Mouse (Mus musculus): ENCODE data around the gene Pdzrn3. TPM values are rescaled to one million over a fixed set of nuclear protein-coding genes. Genes with fewer than 3 reads are reported as not detected.
A peak's percentile ranks its signal among the peaks of the same experiment; 100 is the strongest.

The Pdzrn3 gene
- polyA plus RNA-seq, 1 experiment from 2014 or later, result 9.2 TPM

- WGBS, result 66% methylated on average over 6 of the region's 6 CpGs
- Histone ChIP-seq H3K36me3 (no peaks in the 10 kb centered on the region), H3K9me3 (replicated peaks) (no peaks in the 10 kb centered on the region), H3K4me3 (no peak overlapping the region), H3K27ac (peak overlapping the region; percentile 20; the same call in 1 of the 2 replicates), H3K4me1 (peaks cover 19% of the 10 kb centered on the region), H3K27me3 (ENCODE audit: low read depth, poor library complexity, severe bottlenecking) (no peaks in the 10 kb centered on the region)
- DNase-seq (ENCODE audit: low spot score), result no peak
These were observed 59.2 kb downstream of the Pdzrn3 start for GRCm38 (mm10) chr6:101318530-101318929.

GRCm38 (mm10) chr6:101311446-101311845 lies 66.3 kb downstream of the Pdzrn3 start:
- H3K4me3 ChIP-seq, result no peak overlapping the region
- no peaks in the 10 kb centered on the region for H3K27me3 ChIP-seq (ENCODE audit: low read depth, poor library complexity, severe bottlenecking)
- 54% methylated on average over 6 of the region's 6 CpGs for WGBS
- no peak for DNase-seq (ENCODE audit: low spot score)
- H3K36me3 ChIP-seq, result no peaks in the 10 kb centered on the region
- no peak overlapping the region for H3K27ac ChIP-seq
- H3K4me1 ChIP-seq, result peaks cover 33% of the 10 kb centered on the region
- H3K9me3 ChIP-seq (replicated peaks), result no peaks in the 10 kb centered on the region

GRCm38 (mm10) chr6:101310491-101310890 lies 67.2 kb downstream of the Pdzrn3 start:
- 86% methylated on average over 9 of the region's 9 CpGs for WGBS
- H3K27me3 ChIP-seq (ENCODE audit: low read depth, poor library complexity, severe bottlenecking), result no peaks in the 10 kb centered on the region
- H3K4me1 ChIP-seq, result peaks cover 38% of the 10 kb centered on the region
- H3K36me3 ChIP-seq, result no peaks in the 10 kb centered on the region
- no peak for DNase-seq (ENCODE audit: low spot score)
- no peaks in the 10 kb centered on the region for H3K9me3 ChIP-seq (replicated peaks)
- no peak overlapping the region for H3K27ac ChIP-seq
- no peak overlapping the region for H3K4me3 ChIP-seq

- Histone ChIP-seq H3K27me3 (ENCODE audit: low read depth, poor library complexity, severe bottlenecking) (no peaks in the 10 kb centered on the region), H3K36me3 (0 out of 2 replicates have a peak, but pooled peaks cover 3% of the 10 kb centered on the region), H3K4me3 (no peak overlapping the region), H3K27ac (0 out of 2 replicates have a peak overlapping the region, but pooled peaks have one; percentile 15), H3K9me3 (replicated peaks) (no peaks in the 10 kb centered on the region), H3K4me1 (peaks cover 41% of the 10 kb centered on the region)
- 58% methylated on average over 11 of the region's 11 CpGs for WGBS
- DNase-seq (ENCODE audit: low spot score), result no peak
These were observed 69.6 kb downstream of the Pdzrn3 start for GRCm38 (mm10) chr6:101307964-101308531.

- Histone ChIP-seq H3K27ac (peak overlapping the region; percentile 75), H3K4me1 (peaks cover 41% of the 10 kb centered on the region)
- 38% methylated on average over 7 of the region's 7 CpGs for WGBS
These were observed 70.9 kb downstream of the Pdzrn3 start for GRCm38 (mm10) chr6:101306834-101307233.

GRCm38 (mm10) chr6:101305543-101305942 lies 72.2 kb downstream of the Pdzrn3 start:
- 90% methylated on average over 6 of the region's 6 CpGs for WGBS
- 0 out of 2 replicates have a peak, but pooled peaks cover 3% of the 10 kb centered on the region for H3K36me3 ChIP-seq
- no peak overlapping the region for H3K27ac ChIP-seq
- no peak overlapping the region for H3K4me3 ChIP-seq
- no peaks in the 10 kb centered on the region for H3K9me3 ChIP-seq (replicated peaks)
- H3K4me1 ChIP-seq, result peaks cover 33% of the 10 kb centered on the region
- H3K27me3 ChIP-seq (ENCODE audit: low read depth, poor library complexity, severe bottlenecking), result no peaks in the 10 kb centered on the region
- no peak for DNase-seq (ENCODE audit: low spot score)

More at GRCm38 (mm10) chr6:101306834-101307233, 70.9 kb downstream of the Pdzrn3 start:
- no peak for DNase-seq (ENCODE audit: low spot score)
- no peak overlapping the region for H3K4me3 ChIP-seq
- H3K9me3 ChIP-seq (replicated peaks), result no peaks in the 10 kb centered on the region
- no peaks in the 10 kb centered on the region for H3K27me3 ChIP-seq (ENCODE audit: low read depth, poor library complexity, severe bottlenecking)
- H3K36me3 ChIP-seq, result 0 out of 2 replicates have a peak, but pooled peaks cover 3% of the 10 kb centered on the region

- Histone ChIP-seq H3K27ac (0 out of 2 replicates have a peak overlapping the region, but pooled peaks have one; percentile 14), H3K4me3 (no peak overlapping the region), H3K36me3 (0 out of 2 replicates have a peak, but pooled peaks cover 3% of the 10 kb centered on the region), H3K9me3 (replicated peaks) (no peaks in the 10 kb centered on the region), H3K4me1 (peaks cover 27% of the 10 kb centered on the region), H3K27me3 (ENCODE audit: low read depth, poor library complexity, severe bottlenecking) (no peaks in the 10 kb centered on the region)
- WGBS, result 92% methylated on average over 11 of the region's 11 CpGs
- DNase-seq (ENCODE audit: low spot score), result no peak
These were observed 73.5 kb downstream of the Pdzrn3 start for GRCm38 (mm10) chr6:101303959-101304738.

- 92% methylated on average over 1 of the region's 1 CpGs for WGBS
- H3K36me3 ChIP-seq, result 0 out of 2 replicates have a peak, but pooled peaks cover 3% of the 10 kb centered on the region
- H3K4me3 ChIP-seq, result no peak overlapping the region
- no peak for DNase-seq (ENCODE audit: low spot score)
- peaks cover 26% of the 10 kb centered on the region for H3K4me1 ChIP-seq
- no peak overlapping the region for H3K27ac ChIP-seq
- H3K27me3 ChIP-seq (ENCODE audit: low read depth, poor library complexity, severe bottlenecking), result no peaks in the 10 kb centered on the region
- no peaks in the 10 kb centered on the region for H3K9me3 ChIP-seq (replicated peaks)
These were observed 74.2 kb downstream of the Pdzrn3 start for GRCm38 (mm10) chr6:101303501-101303900.

- 94% methylated on average over 8 of the region's 8 CpGs for WGBS
- 0 out of 2 replicates have a peak, but pooled peaks cover 3% of the 10 kb centered on the region for H3K36me3 ChIP-seq
- no peak overlapping the region for H3K27ac ChIP-seq
- DNase-seq (ENCODE audit: low spot score), result no peak
- peaks cover 22% of the 10 kb centered on the region for H3K4me1 ChIP-seq
- no peak overlapping the region for H3K4me3 ChIP-seq
- no peaks in the 10 kb centered on the region for H3K9me3 ChIP-seq (replicated peaks)
- no peaks in the 10 kb centered on the region for H3K27me3 ChIP-seq (ENCODE audit: low read depth, poor library complexity, severe bottlenecking)
These were observed 76.5 kb downstream of the Pdzrn3 start for GRCm38 (mm10) chr6:101301154-101301553.

- Histone ChIP-seq H3K27ac (no peak overlapping the region), H3K27me3 (ENCODE audit: low read depth, poor library complexity, severe bottlenecking) (no peaks in the 10 kb centered on the region), H3K9me3 (replicated peaks) (no peaks in the 10 kb centered on the region), H3K4me1 (peaks cover 36% of the 10 kb centered on the region), H3K4me3 (no peak overlapping the region), H3K36me3 (0 out of 2 replicates have a peak, but pooled peaks cover 2% of the 10 kb centered on the region)
- WGBS, result 95% methylated on average over 2 of the region's 2 CpGs
- no peak for DNase-seq (ENCODE audit: low spot score)
These were observed 78.3 kb downstream of the Pdzrn3 start for GRCm38 (mm10) chr6:101299434-101299833.

GRCm38 (mm10) chr6:101297563-101298520 lies 79.9 kb downstream of the Pdzrn3 start:
- WGBS, result 89% methylated on average over 15 of the region's 15 CpGs

GRCm38 (mm10) chr6:101296997-101297396 lies 80.7 kb downstream of the Pdzrn3 start:
- Histone ChIP-seq H3K4me3 (no peak overlapping the region), H3K27ac (peak overlapping the region; percentile 70), H3K4me1 (peaks cover 59% of the 10 kb centered on the region), H3K27me3 (ENCODE audit: low read depth, poor library complexity, severe bottlenecking) (no peaks in the 10 kb centered on the region), H3K36me3 (no peaks in the 10 kb centered on the region), H3K9me3 (replicated peaks) (no peaks in the 10 kb centered on the region)
- no peak for DNase-seq (ENCODE audit: low spot score)
- WGBS, result 71% methylated on average over 8 of the region's 8 CpGs

More at GRCm38 (mm10) chr6:101297563-101298520, 79.9 kb downstream of the Pdzrn3 start:
- H3K9me3 ChIP-seq (replicated peaks), result no peaks in the 10 kb centered on the region
- H3K27me3 ChIP-seq (ENCODE audit: low read depth, poor library complexity, severe bottlenecking), result no peaks in the 10 kb centered on the region
- no peak for DNase-seq (ENCODE audit: low spot score)
- no peak overlapping the region for H3K4me3 ChIP-seq
- no peaks in the 10 kb centered on the region for H3K36me3 ChIP-seq
- no peak overlapping the region for H3K27ac ChIP-seq
- H3K4me1 ChIP-seq, result peaks cover 51% of the 10 kb centered on the region

Measured in limb, embryonic 10.5 days (tissue).